Mouse (Mus musculus): Measurements from ENCODE around the gene Polr3e.
"Not testable (repeated sequence)": the region's sequence is repeated elsewhere in the genome, so short reads cannot be mapped to it uniquely, and the experiment has no call there.

Gene Polr3e

GRCm38 (mm10) chr7:120917592-120918461 is at the start of gene Polr3e:
Gene Polr3e (plus strand): TSS chr7:120917744.
- peak; percentile 99 for DNase-seq

GRCm38 (mm10) chr7:120869883-120870282 is 47.7 kb upstream of the Polr3e start:
- DNase-seq, result no peak

GRCm38 (mm10) chr7:120870431-120871008 is 47.0 kb upstream of the Polr3e start:
- DNase-seq, result no peak

- no peak for DNase-seq
These were observed 44.5 kb upstream of the Polr3e start for GRCm38 (mm10) chr7:120873083-120873482.

GRCm38 (mm10) chr7:120874021-120874420 is 43.5 kb upstream of the Polr3e start:
- no peak for DNase-seq

- DNase-seq, result peak; percentile 36 to 64
These were observed 42.6 kb upstream of the Polr3e start for GRCm38 (mm10) chr7:120874764-120875539.

- DNase-seq, result no peak
These were observed 41.8 kb upstream of the Polr3e start for GRCm38 (mm10) chr7:120875540-120876388.

- no peak for DNase-seq
These were observed 39.3 kb upstream of the Polr3e start for GRCm38 (mm10) chr7:120878271-120878670.

- DNase-seq, result no peak
These were observed 37.6 kb upstream of the Polr3e start for GRCm38 (mm10) chr7:120879972-120880371.

- DNase-seq, result no peak
These were observed 36.8 kb upstream of the Polr3e start for GRCm38 (mm10) chr7:120880770-120881169.

- DNase-seq, result no peak
These were observed 36.1 kb upstream of the Polr3e start for GRCm38 (mm10) chr7:120881451-120881850.

GRCm38 (mm10) chr7:120882674-120883073 is 34.9 kb upstream of the Polr3e start:
- no peak for DNase-seq

GRCm38 (mm10) chr7:120883523-120884290 is 33.8 kb upstream of the Polr3e start:
- no peak for DNase-seq

GRCm38 (mm10) chr7:120884746-120885145 is 32.8 kb upstream of the Polr3e start:
- no peak for DNase-seq

GRCm38 (mm10) chr7:120893123-120893522 is 24.4 kb upstream of the Polr3e start:
- no peak for DNase-seq

GRCm38 (mm10) chr7:120897054-120897453 is 20.5 kb upstream of the Polr3e start:
- DNase-seq, result no peak

- DNase-seq, result no peak
These were observed 19.7 kb upstream of the Polr3e start for GRCm38 (mm10) chr7:120897711-120898335.

- no peak for DNase-seq
These were observed 17.4 kb upstream of the Polr3e start for GRCm38 (mm10) chr7:120900191-120900590.

- no peak for DNase-seq
These were observed 15.8 kb upstream of the Polr3e start for GRCm38 (mm10) chr7:120901701-120902100.

GRCm38 (mm10) chr7:120902931-120903330 is 14.6 kb upstream of the Polr3e start:
- no peak for DNase-seq

GRCm38 (mm10) chr7:120910172-120910571 is 7.4 kb upstream of the Polr3e start:
- not testable (repeated sequence) for DNase-seq
